Mouse (Mus musculus) cerebellum, postnatal 4 days (tissue): Measurements from ENCODE around the gene Dsp.
A peak's percentile ranks its signal among the peaks of the same experiment; 100 is the strongest.

Experiments
- DNase-seq, 2 experiments: peaks; one replicate each; pipeline ENCODE4 v3.0.0; 2022; ENCODE audit warnings: low spot score in 2 of 2, mixed read lengths in 1 of 2

The Dsp gene

GRCm38 (mm10) chr13:38151069-38151588, at the start of gene Dsp:
TSS of gene Dsp (plus strand) at chr13:38151294.
- peak in 1 of 2 experiments; percentile 19 for DNase-seq

GRCm38 (mm10) chr13:38103406-38103805, 47.7 kb upstream of the Dsp start:
- no peak for DNase-seq

- no peak for DNase-seq
Observed at GRCm38 (mm10) chr13:38104501-38104900, 46.6 kb upstream of the Dsp start.

GRCm38 (mm10) chr13:38109081-38109480, 42.0 kb upstream of the Dsp start:
- no peak for DNase-seq

DNA sequence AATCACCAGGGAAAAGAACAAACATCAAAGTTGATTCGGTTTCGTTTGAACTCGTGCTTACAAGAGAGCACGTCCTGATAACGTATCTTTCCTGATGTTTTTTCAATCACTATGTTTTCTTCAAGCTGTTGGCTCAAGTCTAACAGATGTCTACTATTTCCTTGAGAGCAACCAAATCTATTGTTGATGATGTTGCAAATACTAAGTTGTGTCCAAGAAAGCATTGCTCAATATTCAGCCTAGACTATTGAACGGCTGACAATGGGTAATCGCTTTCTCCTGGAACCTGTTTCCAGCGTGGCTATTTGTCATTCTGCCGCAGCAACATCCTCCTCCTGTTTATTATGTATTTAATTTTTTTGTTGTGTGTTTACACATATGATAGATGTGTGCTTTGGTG, 28.8 kb upstream of the Dsp start:
- DNase-seq: no peak

GRCm38 (mm10) chr13:38123666-38124065, 27.4 kb upstream of the Dsp start:
- DNase-seq: no peak

GRCm38 (mm10) chr13:38127683-38128082, 23.4 kb upstream of the Dsp start:
- no peak for DNase-seq

- DNase-seq: no peak
Observed at GRCm38 (mm10) chr13:38128246-38128645, 22.8 kb upstream of the Dsp start.

DNA sequence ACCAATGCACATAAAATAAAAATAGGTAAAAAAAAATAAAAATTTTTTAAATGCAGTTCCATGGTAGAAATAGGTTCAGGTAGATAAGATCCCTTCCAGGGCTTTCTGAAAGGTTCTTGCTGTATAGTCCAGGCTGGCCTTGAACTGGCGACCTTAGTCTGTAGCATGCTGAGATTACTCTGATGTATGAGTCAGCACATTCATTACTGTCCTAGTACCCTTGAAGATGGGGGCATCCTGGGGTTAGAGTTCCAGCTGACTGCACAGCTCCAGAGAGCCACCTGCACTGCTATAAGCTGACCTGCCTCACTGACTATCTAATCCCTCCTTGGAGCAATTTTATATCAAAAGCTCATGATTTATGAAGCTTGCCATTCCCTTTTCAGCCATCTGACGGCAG, 21.6 kb upstream of the Dsp start:
- DNase-seq: no peak

DNA sequence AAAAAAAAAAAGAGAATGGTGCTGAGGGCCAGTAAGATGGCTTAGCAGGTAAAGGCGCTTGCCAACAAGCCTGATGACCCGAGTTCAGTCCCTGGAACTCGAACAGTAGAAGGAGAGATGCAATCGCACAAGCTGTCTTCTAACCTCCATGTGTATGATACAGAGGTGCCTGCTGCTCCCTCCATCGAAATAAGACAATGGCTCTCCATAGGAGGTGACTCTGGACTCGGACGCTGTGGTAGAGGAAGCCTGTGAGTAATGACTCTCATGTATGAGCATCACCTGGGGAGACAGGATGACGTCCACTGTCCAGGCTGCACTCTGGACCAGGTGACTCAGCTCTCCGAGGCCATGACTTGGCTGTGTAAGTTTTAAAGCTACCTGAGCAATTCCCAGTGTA, 21.0 kb upstream of the Dsp start:
- no peak for DNase-seq

- no peak for DNase-seq
Observed at GRCm38 (mm10) chr13:38133016-38133528, 18.0 kb upstream of the Dsp start.

GRCm38 (mm10) chr13:38140521-38140920, 10.6 kb upstream of the Dsp start:
- no peak for DNase-seq

DNA sequence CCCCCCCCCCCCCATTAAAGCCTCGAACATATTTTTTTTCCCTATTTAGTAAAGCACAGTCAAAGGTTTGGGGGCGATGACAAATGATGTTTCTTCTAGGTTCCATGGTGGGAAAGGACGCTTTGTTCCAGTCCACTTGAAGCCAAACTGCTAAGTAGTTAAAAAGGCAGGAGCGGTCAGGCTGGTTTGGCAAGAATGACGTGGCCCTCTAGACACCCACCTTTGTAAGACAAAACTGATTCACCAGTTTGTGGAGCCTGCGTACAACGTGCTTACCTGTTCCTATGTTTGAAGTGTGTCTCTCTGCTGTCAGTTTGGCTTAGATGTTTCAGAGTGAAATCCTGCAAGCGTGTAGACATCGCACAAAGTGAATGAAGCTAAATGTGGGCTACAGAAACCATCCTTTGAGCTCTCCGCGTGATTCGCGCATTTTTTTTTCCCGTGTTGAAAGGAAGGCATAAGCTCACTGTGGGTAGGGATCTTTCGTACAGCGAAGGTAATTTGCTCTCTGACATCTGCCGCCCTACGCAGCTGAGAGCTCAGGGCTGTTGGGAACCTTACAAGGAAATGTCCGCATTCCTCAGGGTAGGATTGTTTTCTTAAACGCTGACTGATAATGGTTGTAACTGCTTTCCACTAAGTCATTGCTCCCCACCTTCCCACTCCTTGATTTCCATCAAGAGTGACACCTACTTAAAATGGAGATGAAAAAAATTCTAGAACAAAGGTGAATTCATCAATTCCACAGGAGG, 6.0 kb upstream of the Dsp start:
- no peak for DNase-seq

- DNase-seq: no peak
Observed at GRCm38 (mm10) chr13:38148348-38148747, 2.7 kb upstream of the Dsp start.

DNA sequence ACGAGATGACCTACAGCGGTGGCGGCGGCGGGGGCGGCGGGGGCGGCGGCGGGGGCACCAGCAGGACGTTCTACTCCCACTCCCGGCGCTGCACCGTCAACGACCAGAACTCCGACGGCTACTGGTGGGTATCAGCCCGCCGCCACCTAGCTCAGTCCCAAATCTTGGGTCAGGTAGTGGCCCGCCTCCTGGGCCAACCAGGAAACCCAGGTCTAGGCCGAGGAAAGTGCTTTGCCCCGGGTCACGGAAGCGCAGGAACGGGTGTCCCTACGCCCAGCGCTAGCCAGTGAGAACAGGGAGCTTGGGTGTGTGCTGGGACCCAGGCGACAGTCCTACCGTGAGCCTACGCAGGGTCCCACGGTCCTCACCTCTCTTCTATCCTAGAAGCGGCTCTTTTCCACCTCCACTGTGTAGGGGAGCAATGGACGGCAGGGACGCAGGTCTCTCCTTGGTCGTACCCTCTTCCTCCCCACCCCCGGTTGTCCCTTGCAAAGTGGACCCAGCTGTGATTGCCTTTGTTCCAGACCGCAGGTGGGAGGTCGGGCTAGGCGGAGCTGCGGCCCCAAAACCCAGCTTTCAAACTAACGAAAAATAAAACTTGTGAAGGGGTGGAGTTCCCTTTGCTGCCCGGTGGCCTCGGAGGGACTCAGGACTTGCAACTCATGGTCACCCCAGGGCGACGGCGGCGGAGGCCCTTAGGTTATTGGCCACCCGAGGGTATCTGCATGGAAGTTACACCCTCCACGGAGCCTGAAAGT, 756 bp downstream of the Dsp start:
- peak in 1 of 2 experiments; percentile 2 for DNase-seq

DNA sequence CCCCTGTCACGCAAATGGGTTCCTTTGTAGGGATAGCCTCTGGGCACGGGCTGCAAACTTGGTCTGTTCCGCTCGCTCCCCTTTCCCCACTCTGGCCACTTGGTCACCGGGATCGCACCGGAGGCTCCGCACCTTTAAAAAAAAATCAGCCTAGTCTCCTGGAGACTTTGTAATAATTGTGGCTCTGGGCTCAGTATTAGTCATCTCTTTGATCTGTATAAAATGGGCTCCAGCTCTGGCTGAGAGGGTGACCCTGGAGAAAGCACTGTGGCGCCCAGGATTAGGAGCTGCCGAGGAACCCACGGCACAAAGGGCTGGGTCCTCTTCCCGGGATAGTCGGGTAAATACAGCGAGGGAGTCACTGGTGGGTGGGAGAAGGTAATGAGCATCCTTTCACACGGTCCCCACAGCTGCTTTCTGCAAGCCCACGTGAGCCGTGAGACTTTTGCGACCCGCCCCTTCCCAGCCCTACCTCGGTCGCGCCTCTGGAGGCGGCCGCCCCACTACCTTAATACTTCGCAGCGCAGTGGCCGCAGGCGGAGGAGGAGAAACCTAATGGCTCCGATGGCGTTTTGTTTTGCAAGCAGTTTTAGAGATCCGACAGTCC, 1.4 kb downstream of the Dsp start:
- peak in 1 of 2 experiments; percentile 3 for DNase-seq

DNA sequence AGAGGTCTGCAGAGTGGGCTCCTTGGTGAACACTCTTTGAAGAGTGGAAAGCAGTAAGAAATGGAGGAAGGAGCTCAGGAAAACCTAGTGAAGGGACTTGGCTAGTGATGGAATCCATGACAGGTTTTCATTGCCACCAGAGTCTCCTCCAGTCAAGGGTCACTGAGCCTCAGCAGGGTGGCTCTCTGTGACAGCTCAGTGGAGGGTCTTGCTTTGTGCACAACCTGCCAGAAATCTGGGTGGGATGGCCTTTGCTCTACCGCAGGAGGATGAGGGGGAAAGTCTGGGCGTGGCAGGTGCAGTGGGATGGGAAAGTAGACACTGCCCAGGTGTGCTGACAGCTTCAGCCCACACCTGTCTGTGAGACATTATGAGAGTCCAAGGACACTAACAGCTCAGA, 4.4 kb downstream of the Dsp start:
- no peak for DNase-seq

- DNase-seq: no peak
Observed at GRCm38 (mm10) chr13:38157635-38158034, 6.5 kb downstream of the Dsp start.

GRCm38 (mm10) chr13:38162002-38162401, 10.9 kb downstream of the Dsp start:
- DNase-seq: no peak

DNA sequence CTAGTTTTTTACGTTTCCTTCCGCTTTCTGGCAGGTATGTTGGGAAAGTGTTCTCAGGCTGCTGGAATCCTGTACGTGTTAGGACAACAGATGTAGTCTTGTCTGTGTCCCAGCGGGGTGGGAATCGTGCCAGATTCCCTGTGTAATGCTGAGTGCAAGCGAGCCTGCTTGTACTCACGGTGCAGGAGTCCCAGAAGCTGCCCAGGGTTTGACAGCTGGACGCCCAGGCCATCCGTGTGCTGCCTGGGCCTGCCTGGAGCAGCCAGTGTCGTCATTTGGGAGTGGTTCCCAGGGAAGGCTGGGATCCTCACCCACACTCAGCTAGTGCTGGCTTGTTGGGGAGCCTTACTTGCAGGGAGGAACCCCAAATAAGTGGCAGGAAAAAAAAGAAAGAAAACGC, 11.6 kb downstream of the Dsp start:
- peak in 1 of 2 experiments; percentile 38 for DNase-seq

- peak in 1 of 2 experiments; percentile 23 for DNase-seq
Observed at GRCm38 (mm10) chr13:38164932-38165331, 13.8 kb downstream of the Dsp start.

DNA sequence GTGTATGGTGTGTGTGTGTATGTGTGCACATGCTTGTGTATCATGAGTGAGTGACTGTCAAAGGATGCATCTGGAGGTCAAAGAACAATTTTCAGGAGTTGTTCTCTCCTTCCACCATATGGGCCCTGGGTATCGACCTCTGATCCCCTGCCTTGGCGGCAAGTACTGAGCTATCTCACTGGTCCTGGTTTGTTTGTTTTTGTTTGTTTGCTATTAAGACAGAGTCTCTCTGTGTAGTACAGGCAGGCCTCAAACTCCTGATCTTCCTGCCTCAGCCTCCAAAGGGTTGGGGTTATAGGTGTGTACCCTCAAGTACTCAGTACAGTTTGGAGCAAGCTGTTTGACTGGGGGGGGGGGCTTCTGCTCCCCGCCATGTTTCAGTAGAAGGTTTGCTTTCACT, 16.0 kb downstream of the Dsp start:
- DNase-seq: no peak
